Mouse (Mus musculus) testis, postnatal 14 days (tissue): Measurements from ENCODE around the gene Rbbp5.

ENCODE experiments used
- DNase-seq: peaks from one replicate; pipeline ENCODE4 v3.0.0; 2021; ENCODE audit warnings: low spot score

Gene Rbbp5

GRCm38 (mm10) chr1:132541824-132542599, 64.8 kb downstream of the Rbbp5 start:
- DNase-seq: no peak

- no peak for DNase-seq
Measured at GRCm38 (mm10) chr1:132542762-132543306, 65.7 kb downstream of the Rbbp5 start, which contains the start of gene Cntn2. TSS of gene Cntn2 (minus strand) at chr1:132543256.

- no peak for DNase-seq
Measured at GRCm38 (mm10) chr1:132543789-132544188, 66.6 kb downstream of the Rbbp5 start.
